In the genomic region with DNA sequence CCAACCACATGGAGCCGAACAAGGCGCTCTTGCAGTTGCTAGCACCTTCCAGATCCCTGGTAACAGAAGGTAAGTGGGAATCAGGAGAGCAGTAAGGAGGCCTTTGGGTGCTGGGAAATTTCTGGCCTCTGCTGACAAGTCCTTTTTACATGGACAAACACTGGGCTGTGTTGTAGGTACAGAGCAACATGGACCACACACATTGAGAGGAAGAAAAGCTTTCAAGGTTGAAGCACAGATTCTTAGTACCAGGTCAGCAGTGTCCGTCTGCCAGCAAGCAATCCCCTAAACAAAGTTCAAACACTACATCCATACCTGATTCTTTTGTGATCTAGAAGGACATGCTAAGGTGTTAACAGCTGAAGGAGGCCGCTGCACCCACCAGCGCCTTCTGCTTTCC, we compare ENCODE assay signal across 8 mouse cellular contexts. TPM values are rescaled to one million over a fixed set of nuclear protein-coding genes. Genes with fewer than 3 reads are reported as not detected.
A peak's percentile ranks its signal among the peaks of the same experiment; 100 is the strongest.
DNase-seq lines count a peak whose midpoint lies in the region; ATAC-seq and TF ChIP-seq lines count a peak whose summit lies in the region.

No protein-coding gene starts in this region.

- peak overlapping the region; percentile 45 for H3K27ac ChIP-seq in kidney, adult 2 months (ENCODE audit: insufficient read depth, low read depth, low read length)
- H3K27ac ChIP-seq in neural tube, embryonic 12.5 days = no peak overlapping the region

- peak overlapping the region; percentile 91 for H3K4me2 ChIP-seq in neural tube, embryonic 12.5 days (replicated peaks)

- TF ChIP-seq CTCF in kidney, adult 2 months (conservative IDR thresholded peaks at IDR 0.05; ENCODE audit: insufficient read depth, insufficient read length, low read depth, low read length) = no peak

- DNase-seq in kidney, adult 2 months = peak; percentile 37
- DNase-seq in kidney, postnatal 25 days = no peak
- peak; percentile 8 to 11 for DNase-seq in heart, adult 9 months (ENCODE audit: low spot score in 2 of 2)
- peak; percentile 12 for DNase-seq in kidney, postnatal 14 days
- DNase-seq in spleen, postnatal 14 days (ENCODE audit: low spot score in 2 of 2) = no peak
- DNase-seq in layer of hippocampus, adult 18-20 months (ENCODE audit: low spot score in 2 of 2) = no peak
- DNase-seq in left cerebral cortex, adult 9 months (ENCODE audit: low spot score in 2 of 2) = no peak

- no peaks in the 10 kb centered on the region for H3K36me3 ChIP-seq in kidney, adult 2 months (ENCODE audit: control insufficient read depth, insufficient read depth, low read length)
- no peaks in the 10 kb centered on the region for H3K36me3 ChIP-seq in neural tube, embryonic 12.5 days

- peaks cover 9% of the 10 kb centered on the region; the same call in 1 of the 2 replicates for H3K4me1 ChIP-seq in kidney, adult 2 months (ENCODE audit: control insufficient read depth, insufficient read depth, low read length)
- peaks cover 10% of the 10 kb centered on the region; the same call in 1 of the 2 replicates for H3K4me1 ChIP-seq in neural tube, embryonic 12.5 days

- TF ChIP-seq POLR2A in kidney, adult 2 months (IDR thresholded peaks at IDR 0.05; ENCODE audit: low read depth, low read length) = no peak

- H3K9me3 ChIP-seq in neural tube, embryonic 12.5 days = no peaks in the 10 kb centered on the region

- no peak for ATAC-seq in neural tube, embryonic 12.5 days (ENCODE audit: low FRiP score, low read depth)

- WGBS in kidney, adult 2 months = 38% methylated on average over 5 of the region's 5 CpGs
- 40% methylated on average over 5 of the region's 5 CpGs for WGBS in neural tube, embryonic 12.5 days

- H3K27me3 ChIP-seq in kidney, adult 2 months (replicated peaks; ENCODE audit: control insufficient read depth, insufficient read depth, low read length) = no peaks in the 10 kb centered on the region
- no peaks in the 10 kb centered on the region for H3K27me3 ChIP-seq in neural tube, embryonic 12.5 days (replicated peaks)

- peak overlapping the region; percentile 99 for H3K4me3 ChIP-seq in kidney, adult 2 months (ENCODE audit: insufficient read depth, low read depth, low read length)
- H3K4me3 ChIP-seq in neural tube, embryonic 12.5 days = peak overlapping the region; percentile 73

- H3K9ac ChIP-seq in neural tube, embryonic 12.5 days = peak overlapping the region; percentile 79; the same call in 1 of the 2 replicates

RNA-seq across cellular contexts. Expression of a gene that starts 1.7 kb away (rescaled TPM):
- 73.8 and 88.4 TPM in 2 replicates for polyA plus RNA-seq in kidney, adult 2 months (2012; rRNA removed)
- 74.9 and 79.3 TPM in 2 replicates for polyA plus RNA-seq in neural tube, embryonic 12.5 days (2016; fragmentation: Nextera tagmentation; extraction: Ambion mirVana)
- 10 to 100 TPM; 11.7 to 12.8 TPM for total RNA-seq in layer of hippocampus, adult 18-20 months (2021)

Comparison
In these comparisons a context has a peak if more than half of its experiments do, and no peak if none do; other contexts are left out.
1. DNase-seq: peak in kidney, adult 2 months (single experiment), heart, adult 9 months (2 of 2) and kidney, postnatal 14 days (single experiment); none in kidney, postnatal 25 days (0 of 2), spleen, postnatal 14 days (0 of 2), layer of hippocampus, adult 18-20 months (0 of 2) and left cerebral cortex, adult 9 months (0 of 2).